ENCODE assay signal across 26 mouse cellular contexts in genomic region chr12:53647282-53647681, GRCm38 (mm10).
"Had no signal": no experiment of that assay in that cellular context is flagged by ENCODE, and none has a peak within 500 bp of the region (broad histone marks: within the 10 kb centered on the region; RNA-seq: fewer than 3 reads in every experiment).

No protein-coding gene starts in this region.

- H3K9ac ChIP-seq: heart, embryonic 12.5 days; hindbrain, embryonic 12.5 days; hindbrain, embryonic 14.5 days; intestine, embryonic 15.5 days; limb, embryonic 13.5 days; limb, embryonic 15.5 days; liver, embryonic 12.5 days; liver, embryonic 14.5 days had no signal

- H3K27me3 ChIP-seq: heart, embryonic 12.5 days; hindbrain, embryonic 12.5 days; intestine, embryonic 15.5 days; limb, embryonic 13.5 days; limb, embryonic 15.5 days; liver, embryonic 12.5 days had no signal

- H3K4me3 ChIP-seq: gastrocnemius, adult 2 months; heart, embryonic 10.5 days; heart, embryonic 12.5 days; hindbrain, embryonic 10.5 days; hindbrain, embryonic 12.5 days; intestine, embryonic 15.5 days; limb, embryonic 13.5 days; limb, embryonic 15.5 days; liver, embryonic 12.5 days had no signal

- H3K36me3 ChIP-seq: heart, embryonic 10.5 days; heart, embryonic 12.5 days; hindbrain, embryonic 10.5 days; hindbrain, embryonic 12.5 days; intestine, embryonic 15.5 days; limb, embryonic 13.5 days; limb, embryonic 15.5 days; liver, embryonic 12.5 days had no signal

- H3K4me1 ChIP-seq: heart, embryonic 10.5 days; heart, embryonic 12.5 days; hindbrain, embryonic 10.5 days; hindbrain, embryonic 12.5 days; intestine, embryonic 15.5 days; limb, embryonic 13.5 days; limb, embryonic 15.5 days; liver, embryonic 12.5 days had no signal

- H3K9me3 ChIP-seq: heart, embryonic 10.5 days; heart, embryonic 12.5 days; hindbrain, embryonic 10.5 days; hindbrain, embryonic 12.5 days; intestine, embryonic 15.5 days; limb, embryonic 13.5 days; limb, embryonic 15.5 days; liver, embryonic 12.5 days had no signal

- ATAC-seq: hindbrain, embryonic 16.5 days; inflammation-experienced regulatory T-cells, adult 6 months; intestine, embryonic 15.5 days; intestine, postnatal 0 days; liver, embryonic 12.5 days had no signal

- H3K4me2 ChIP-seq: heart, embryonic 12.5 days; hindbrain, embryonic 12.5 days; hindbrain, embryonic 14.5 days; intestine, embryonic 15.5 days; limb, embryonic 13.5 days; limb, embryonic 15.5 days; liver, embryonic 12.5 days had no signal

- H3K27ac ChIP-seq: gastrocnemius, adult 2 months; heart, embryonic 10.5 days; hindbrain, embryonic 10.5 days; hindbrain, embryonic 12.5 days; hindbrain, embryonic 14.5 days; intestine, embryonic 15.5 days; limb, embryonic 13.5 days; limb, embryonic 15.5 days; liver, embryonic 12.5 days; liver, embryonic 14.5 days had no signal

- DNase-seq: gastrocnemius, adult 2 months; gastrocnemius, postnatal 10 days; gastrocnemius, postnatal 25 days; heart, adult 18-20 months; heart, postnatal 10 days; heart, postnatal 4 days; kidney, adult 18-20 months; kidney, adult 8-10 months; kidney, postnatal 10 days; kidney, postnatal 25 days; layer of hippocampus, adult 9-11 months; layer of hippocampus, postnatal 36 days; left cerebral cortex, postnatal 4 days had no signal
